Mouse (Mus musculus) CH12.LX (cell line): ENCODE results near the gene AC124502.3.

Experiments used
- CTCF ChIP-seq, 2 experiments: IDR thresholded peaks in 1 of 2; conservative IDR thresholded peaks in 1 of 2; 2 replicates each; pipeline ENCODE4 v1.5.1; 2011 to 2012; ENCODE audit warnings: low read depth in 2 of 2, low read length in 2 of 2, improper control_type of control experiment in 1 of 2, inconsistent platforms in 1 of 2, mild to moderate bottlenecking in 1 of 2, moderate library complexity in 1 of 2
- E2F4 ChIP-seq: IDR thresholded peaks from 2 replicates; pipeline ENCODE4 v1.6.1; 2011; ENCODE audit warnings: low read depth, low read length, improper control_type of control experiment; ENCODE audit not compliant: insufficient replicate concordance
- EP300 ChIP-seq: IDR thresholded peaks from 2 replicates; pipeline ENCODE4 v1.6.1; 2011; ENCODE audit warnings: low read length, improper control_type of control experiment
- HCFC1 ChIP-seq: IDR thresholded peaks from 2 replicates; pipeline ENCODE4 v1.6.1; 2012; ENCODE audit warnings: low read depth, mild to moderate bottlenecking, inconsistent platforms, low read length, improper control_type of control experiment
- IRF4 ChIP-seq: IDR thresholded peaks from 2 replicates; pipeline ENCODE4 v1.6.1; 2014; ENCODE audit warnings: low read depth, mild to moderate bottlenecking, inconsistent platforms, low read length, improper control_type of control experiment
- POLR2A ChIP-seq: IDR thresholded peaks from 2 replicates; pipeline ENCODE4 v1.6.1; 2011; ENCODE audit warnings: low read depth, mild to moderate bottlenecking, improper control_type of control experiment, low read length
- POLR2AphosphoS2 ChIP-seq: IDR thresholded peaks from 2 replicates; pipeline ENCODE4 v1.6.1; 2011; ENCODE audit warnings: low read depth, low read length, improper control_type of control experiment

DNA sequence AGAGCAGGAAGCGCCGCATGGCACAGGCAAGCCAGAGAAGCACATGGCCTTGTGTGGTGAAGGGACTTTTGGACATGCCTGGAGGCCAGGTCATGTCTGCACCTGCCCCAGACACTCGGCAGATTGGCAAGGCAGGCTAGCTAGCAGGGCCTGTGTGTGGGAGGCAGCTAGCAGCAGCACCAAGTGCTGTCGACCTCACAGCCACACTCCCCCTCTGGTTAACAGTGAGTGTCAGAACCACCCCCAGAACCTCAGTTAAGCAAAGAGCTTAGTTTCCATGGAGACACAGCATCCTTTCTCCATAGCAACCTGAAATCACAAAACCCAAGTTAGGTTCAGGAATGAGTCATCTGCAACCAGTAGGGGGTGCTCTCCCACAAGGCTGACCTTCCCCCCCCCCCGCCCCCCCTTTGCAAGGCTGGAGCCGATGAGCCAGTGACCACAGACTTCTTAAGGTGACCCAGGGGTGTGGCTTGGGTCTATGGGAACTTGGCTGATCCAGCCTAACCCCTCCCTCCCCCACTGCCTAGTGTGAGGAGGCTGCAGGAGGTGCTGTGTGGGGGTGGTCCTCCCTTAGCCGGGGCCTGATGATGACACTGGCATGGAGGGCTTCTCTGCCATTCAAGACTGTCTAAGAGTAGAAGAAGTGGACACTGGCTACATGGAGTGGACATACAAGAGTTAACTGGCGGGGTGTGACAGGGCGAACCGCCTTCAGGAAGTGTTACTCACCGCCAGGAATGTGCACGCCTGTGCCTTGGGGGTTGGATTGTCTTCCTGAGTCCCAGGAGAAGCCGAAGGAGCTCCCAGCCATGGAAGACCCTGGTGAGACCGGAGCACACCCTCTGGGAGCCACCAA lies 11.6 kb downstream of the AC124502.3 start, which contains the start of gene Rin1:
- TF ChIP-seq CTCF (conservative IDR thresholded peaks at IDR 0.05 in 1 of 2, IDR thresholded peaks at IDR 0.05 in 1 of 2; ENCODE audit: low read depth in 2 of 2, low read length in 2 of 2), result peak in 1 of 2 experiments; percentile 58; a peak in 2 of 4 replicates
- no peak for TF ChIP-seq POLR2A
- TF ChIP-seq E2F4, result no peak
- TF ChIP-seq IRF4, result peak; percentile 76
- TF ChIP-seq POLR2AphosphoS2, result no peak
- TF ChIP-seq EP300, result no peak
- TF ChIP-seq HCFC1, result no peak
